Mouse (Mus musculus) left cerebral cortex, postnatal 36 days (tissue): Measurements from ENCODE around the gene Trim43a. TPM values are rescaled to one million over a fixed set of nuclear protein-coding genes. Genes with fewer than 3 reads are reported as not detected.
"Not testable (repeated sequence)": the region's sequence is repeated elsewhere in the genome, so short reads cannot be mapped to it uniquely, and the experiment has no call there.

ENCODE experiments used
- DNase-seq, 2 experiments: peaks; one replicate each; pipeline ENCODE4 v3.0.0; 2021 to 2022; ENCODE audit warnings: low spot score in 2 of 2, mixed read lengths in 1 of 2
- intact Hi-C: fragments of 180-260 bp; cut with DNase I; formaldehyde crosslinking; loops from one replicate; pipeline ENCODE4 v1.15.1; 2025
- total RNA-seq, 2 experiments: library from RNA; stranded (reverse); gene quantifications; 2 replicates each; pipeline ENCODE4 v1.2.3; 2021

The Trim43a gene
- total RNA-seq = 1 to 10 TPM; 1.2 to 1.5 TPM

- intact Hi-C loops = not testable (repeated sequence)
Observed at GRCm38 (mm10) chr9:88580591-88580990, at the start of gene Trim43a. TSS of gene Trim43a (plus strand) at chr9:88580891.

DNA sequence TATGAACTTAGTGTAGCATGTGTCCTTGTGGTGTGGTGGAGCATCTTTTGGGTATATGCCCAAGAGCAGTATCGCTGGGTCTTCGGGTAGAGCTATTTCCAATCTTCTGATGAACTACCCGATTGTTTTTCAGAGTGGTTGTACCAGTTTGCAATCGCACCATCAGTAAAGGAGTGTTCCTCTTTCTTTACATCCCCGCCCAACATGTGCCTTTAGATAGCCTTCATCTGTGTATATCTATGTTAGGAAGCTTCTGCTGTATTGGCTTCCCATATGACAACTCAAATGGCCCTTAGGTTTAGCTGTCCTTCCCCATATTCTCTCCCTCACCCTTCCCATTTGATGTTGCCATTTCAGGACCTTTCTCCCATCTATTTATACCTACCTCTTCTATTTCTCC lies 46.6 kb upstream of the Trim43a start:
- DNase-seq = no peak
- intact Hi-C loops = no loop called here

More at GRCm38 (mm10) chr9:88580591-88580990, at the start of gene Trim43a:
- not testable (repeated sequence) for DNase-seq

GRCm38 (mm10) chr9:88539546-88540224 lies 41.0 kb upstream of the Trim43a start:
- intact Hi-C loops = loop anchor here (10.0 kb wide), 1 partner anchor 145 kb away; no protein-coding TSS in a partner anchor
- no peak for DNase-seq

DNA sequence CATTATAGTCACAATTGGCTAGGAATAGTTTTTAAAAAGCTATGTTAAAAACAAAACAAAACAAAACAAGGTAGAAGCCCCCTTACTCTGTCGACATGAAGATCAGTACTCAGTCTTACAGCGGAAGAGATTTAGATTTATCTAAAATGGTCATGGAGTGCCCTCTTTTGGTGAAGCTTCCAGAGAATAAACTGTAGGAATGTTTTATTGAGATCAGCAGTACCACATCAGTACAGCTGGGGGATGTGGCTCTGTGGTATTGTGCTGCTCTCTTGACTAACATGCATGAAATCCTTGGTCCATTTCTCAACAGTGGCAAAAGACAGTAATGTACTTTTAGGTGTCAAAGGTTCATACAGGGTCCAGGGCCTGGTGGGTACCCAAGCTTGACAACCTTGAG lies 37.9 kb upstream of the Trim43a start:
- intact Hi-C loops = loop anchor here (10.0 kb wide), 1 partner anchor 148 kb away; no protein-coding TSS in a partner anchor
- no peak for DNase-seq

DNA sequence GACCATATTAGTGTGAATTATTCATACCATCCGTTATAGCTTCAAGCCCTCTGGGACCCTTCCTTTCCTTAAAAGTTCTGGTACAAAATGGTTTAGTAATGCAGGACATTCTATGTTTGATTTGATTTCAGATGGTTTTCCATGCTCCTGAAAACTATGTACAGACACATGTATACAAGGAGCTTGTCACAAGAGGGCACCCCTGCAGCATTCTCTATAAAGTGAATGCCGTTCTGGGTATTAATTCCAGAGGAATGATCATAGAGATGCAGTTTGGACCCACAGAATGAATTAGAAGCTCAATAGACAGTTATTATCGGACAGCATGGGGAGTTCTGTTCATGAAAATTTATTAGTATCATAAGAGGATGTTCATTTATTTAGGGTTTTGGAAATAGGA lies 35.2 kb upstream of the Trim43a start:
- no peak for DNase-seq
- intact Hi-C loops = loop anchor here (5.0 to 10.0 kb wide), 2 partner anchors 151 to 303 kb away; no protein-coding TSS in a partner anchor

DNA sequence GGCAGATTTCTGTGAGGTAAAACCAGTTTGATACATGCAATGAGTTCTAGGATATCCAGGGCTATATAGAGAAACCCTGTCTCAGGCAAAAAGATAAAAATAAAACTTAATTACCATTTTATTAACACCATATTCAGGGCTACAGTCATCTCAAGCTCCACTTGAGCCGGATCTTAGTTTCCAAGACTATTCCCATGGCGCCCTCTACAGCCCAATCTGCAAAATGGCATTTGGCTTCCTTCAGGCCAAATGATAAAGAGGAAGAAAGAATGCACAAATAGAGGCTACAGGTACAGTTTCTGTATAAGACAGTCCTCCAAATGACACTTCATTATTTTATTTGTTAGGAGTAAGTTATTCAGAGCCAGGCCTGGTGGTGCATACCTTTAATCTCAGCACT lies 34.5 kb upstream of the Trim43a start:
- DNase-seq = no peak
- intact Hi-C loops = loop anchor here (2.0 to 10.0 kb wide), 3 partner anchors 65 to 304 kb away; no protein-coding TSS in a partner anchor

DNA sequence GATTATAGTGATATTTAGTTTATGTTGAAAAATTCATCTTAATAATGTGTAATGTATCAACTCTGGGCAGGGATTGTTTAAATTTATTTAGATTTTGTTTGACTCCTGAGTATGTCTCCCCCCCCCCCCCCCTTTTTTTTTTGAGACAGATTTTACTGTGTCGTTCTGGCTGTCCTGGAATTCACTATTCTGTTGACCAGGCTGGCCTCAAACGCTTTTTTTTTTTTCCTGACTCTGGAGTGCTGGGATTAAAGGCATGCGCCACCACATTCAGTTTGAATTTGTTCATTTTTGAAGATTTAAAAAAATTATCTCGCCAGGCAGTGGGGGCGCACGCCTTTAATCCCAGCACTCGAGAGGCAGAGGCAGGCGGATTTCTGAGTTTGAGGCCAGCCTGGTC lies 34.0 kb upstream of the Trim43a start:
- no peak for DNase-seq
- intact Hi-C loops = loop anchor here (2.0 to 10.0 kb wide), 3 partner anchors 66 to 304 kb away; no protein-coding TSS in a partner anchor

DNA sequence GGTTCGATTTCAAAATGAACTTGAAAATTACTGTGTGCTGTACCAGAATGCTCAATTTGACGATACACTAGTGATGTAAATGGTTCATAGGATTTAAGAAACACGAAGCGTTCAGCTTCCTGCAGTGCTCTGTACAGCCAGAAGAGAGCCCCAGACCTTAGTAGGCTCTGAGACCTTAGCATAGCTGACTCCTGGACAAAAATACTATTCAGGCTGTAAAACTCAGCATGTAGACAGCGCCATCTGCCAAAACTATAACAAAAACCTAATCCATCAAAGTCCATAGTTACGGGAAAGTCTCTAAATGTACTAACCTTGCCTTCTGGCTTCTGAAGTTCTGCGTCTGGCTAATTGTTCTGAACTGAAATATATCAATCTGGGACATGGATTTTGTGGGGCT lies 33.4 kb upstream of the Trim43a start:
- DNase-seq = no peak

DNA sequence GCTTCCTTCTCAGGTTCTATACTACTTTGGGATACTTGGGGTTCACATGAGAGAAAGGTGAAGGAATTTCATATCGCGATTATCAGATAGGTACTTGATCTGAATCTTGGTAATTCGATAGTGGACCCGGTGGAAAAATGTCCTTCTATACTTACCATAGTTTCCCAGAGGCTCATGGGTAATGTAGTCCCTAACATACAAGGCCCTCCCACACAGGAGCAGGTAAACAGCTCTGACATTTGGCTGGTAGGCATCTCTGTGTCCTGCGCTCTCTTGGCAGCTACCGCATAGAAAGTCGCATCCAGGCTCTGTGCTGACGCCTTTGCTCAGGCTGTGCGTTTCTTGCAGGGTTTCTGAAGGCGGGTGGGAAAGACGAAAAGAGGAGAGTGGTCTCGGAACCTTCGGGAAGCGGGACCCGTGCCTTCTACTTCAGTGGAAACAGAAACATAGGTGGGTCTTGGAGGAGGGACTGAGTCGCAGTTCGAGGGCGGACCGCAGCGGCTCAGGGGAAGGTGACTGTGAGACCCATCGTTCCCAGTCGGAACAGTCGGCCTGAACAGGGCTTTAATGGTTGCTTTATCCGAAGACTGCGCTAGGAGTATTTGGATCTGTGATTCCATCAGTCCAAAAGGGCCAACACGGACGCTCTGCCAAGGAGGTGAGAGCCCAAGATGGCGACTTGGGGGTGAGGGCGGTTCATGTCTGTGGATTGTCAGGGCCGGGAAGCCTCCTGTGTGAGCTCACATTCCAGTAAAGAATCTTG lies 32.7 kb upstream of the Trim43a start, which contains the start of gene Zfp949:
Gene Zfp949 (plus strand): TSS at position 170 of the 763 bp plus-strand sequence.
- intact Hi-C loops = loop anchor here (2.0 to 10.0 kb wide), 3 partner anchors 67 to 306 kb away; no protein-coding TSS in a partner anchor
- DNase-seq = peak; percentile 79 to 83

More for the DNA sequence above, 33.4 kb upstream of the Trim43a start:
- intact Hi-C loops = loop anchor here (2.0 to 10.0 kb wide), 3 partner anchors 66 to 305 kb away; no protein-coding TSS in a partner anchor

- intact Hi-C loops = loop anchor here (5.0 to 10.0 kb wide), 2 partner anchors 154 to 306 kb away; no protein-coding TSS in a partner anchor
- DNase-seq = no peak
Observed at GRCm38 (mm10) chr9:88548614-88548945, 32.1 kb upstream of the Trim43a start.

DNA sequence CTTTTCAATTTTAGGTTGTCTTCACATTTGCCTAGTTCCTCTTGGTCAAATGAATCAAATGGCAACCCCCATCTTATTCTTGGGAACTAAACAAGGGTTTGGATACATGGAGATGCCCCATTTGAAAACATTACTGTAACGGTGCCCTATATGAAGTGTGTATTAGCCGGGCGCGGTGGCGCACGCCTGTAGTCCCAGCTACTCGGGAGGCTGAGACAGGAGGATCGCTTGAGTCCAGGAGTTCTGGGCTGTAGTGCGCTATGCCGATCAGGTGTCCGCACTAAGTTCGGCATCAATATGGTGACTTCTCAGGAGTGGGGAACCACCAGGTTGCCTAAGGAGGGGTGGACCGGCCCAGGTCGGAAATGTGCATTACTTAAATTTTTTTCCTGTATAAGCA lies 27.6 kb upstream of the Trim43a start:
- no peak for DNase-seq
- intact Hi-C loops = no loop called here

GRCm38 (mm10) chr9:88558146-88558545 lies 22.5 kb upstream of the Trim43a start:
- intact Hi-C loops = no loop called here
- no peak for DNase-seq

- intact Hi-C loops, DNase-seq: not testable (repeated sequence)
Observed at GRCm38 (mm10) chr9:88561476-88561875, 19.2 kb upstream of the Trim43a start.

DNA sequence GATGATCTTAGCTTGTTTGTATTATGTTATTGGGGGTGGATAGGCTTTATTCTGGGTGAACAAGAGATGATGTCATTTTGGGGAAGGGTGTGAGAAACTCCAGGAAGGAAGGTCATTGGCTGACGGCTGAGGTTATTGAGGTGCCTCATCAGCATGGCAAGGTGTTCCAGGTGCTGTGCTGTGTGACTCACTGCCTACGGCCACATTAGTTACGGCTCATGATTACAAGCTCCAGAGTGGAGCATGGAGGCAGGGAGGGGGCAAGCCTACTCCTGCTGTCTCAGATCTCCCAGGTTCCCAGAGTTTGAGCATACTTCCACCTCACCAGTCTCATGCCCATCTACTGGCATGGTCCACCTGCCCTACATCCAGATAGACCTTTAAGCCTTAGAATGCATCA lies 10.2 kb upstream of the Trim43a start:
- intact Hi-C loops, DNase-seq: not testable (repeated sequence)

GRCm38 (mm10) chr9:88593708-88594107 lies 13.0 kb downstream of the Trim43a start:
- intact Hi-C loops, DNase-seq: not testable (repeated sequence)

GRCm38 (mm10) chr9:88599206-88600162 lies 18.8 kb downstream of the Trim43a start:
- intact Hi-C loops = not testable (repeated sequence)
- peak; percentile 98 for DNase-seq

DNA sequence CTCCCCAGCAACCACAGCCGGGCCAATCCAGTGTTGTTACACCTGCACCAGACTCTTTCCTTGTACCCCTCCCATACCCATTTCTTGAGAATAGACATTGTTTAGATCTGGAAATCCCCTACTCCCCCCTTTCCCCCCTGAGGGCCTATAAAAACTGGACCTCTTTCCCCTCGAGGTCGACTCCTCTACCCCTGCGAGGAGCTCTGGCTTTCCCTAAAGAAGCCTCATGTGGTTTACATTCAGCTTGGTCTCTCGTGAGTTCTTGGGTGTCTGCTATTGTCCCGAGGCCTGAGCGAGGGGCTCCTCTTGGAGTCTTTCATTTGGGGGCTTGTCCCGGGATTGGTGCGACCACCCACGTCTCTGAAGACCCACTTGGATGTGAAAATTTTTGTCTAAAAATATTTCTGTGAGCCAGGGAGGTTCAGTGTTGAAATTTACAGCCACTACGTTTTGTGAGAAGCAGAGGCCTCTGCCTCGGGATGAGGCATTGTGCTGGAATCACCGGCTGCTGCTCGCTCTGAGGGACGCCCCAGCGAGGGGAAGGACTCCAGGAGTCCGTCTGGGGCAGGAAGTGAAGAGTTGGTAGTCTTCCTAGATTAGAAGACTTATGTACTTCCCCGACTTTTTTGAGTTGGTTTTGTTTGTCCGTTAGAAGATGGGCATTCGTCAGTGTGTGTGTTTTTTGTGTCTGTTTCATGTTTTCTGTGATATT lies 45.3 kb downstream of the Trim43a start:
- intact Hi-C loops, DNase-seq: not testable (repeated sequence)

DNA sequence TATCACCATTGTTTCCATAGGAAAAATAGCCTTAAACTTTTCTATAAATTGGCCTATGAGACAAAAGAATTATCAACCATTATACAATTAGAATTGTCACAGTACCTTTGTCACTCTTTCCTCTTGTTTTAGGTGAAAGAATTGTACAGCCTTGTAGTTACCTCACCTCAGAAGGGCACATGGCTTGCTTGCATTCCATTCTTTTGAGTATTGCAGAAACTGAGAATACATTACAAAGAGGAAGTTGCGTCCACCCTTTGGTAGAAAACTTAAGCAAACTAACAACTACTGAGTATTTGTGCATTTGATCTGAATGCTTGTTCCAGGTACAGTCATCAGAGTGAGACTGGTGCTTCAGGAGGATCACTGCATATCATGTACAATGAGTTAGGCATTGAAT lies 57.4 kb downstream of the Trim43a start:
- intact Hi-C loops, DNase-seq: not testable (repeated sequence)
